Mouse (Mus musculus): ENCODE data around the gene Awat2. TPM values are rescaled to one million over a fixed set of nuclear protein-coding genes. Genes with fewer than 3 reads are reported as not detected.

Awat2 gene
- polyA plus RNA-seq, 1 experiment from 2014 or later = 0.39 TPM

DNA sequence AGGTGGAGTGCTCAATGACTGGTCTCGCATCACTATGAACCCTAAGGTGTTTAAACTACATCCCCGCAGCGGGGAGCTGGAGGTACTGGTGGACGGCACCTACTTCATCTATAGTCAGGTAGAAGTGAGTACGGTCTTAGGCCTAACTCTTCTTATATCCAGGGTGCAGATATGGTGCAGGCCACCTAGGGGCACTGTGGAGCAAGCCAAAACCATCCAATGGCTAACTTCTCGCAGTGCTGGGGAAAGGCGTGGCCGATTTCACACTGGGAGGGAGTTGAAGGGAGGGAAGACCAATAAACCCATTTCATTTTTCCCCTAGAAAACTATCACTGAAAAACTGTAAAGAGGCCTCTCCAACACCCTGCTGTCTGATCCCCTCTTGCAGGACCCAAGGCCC, 47.5 kb downstream of the Awat2 start:
- WGBS = 85% methylated on average over 8 of the region's 8 CpGs
- H3K9ac ChIP-seq (ENCODE audit: low read length) = no peak overlapping the region
- ATAC-seq (ENCODE audit: low FRiP score, low TSS enrichment) = no peak
- no peak overlapping the region for H3K4me2 ChIP-seq (replicated peaks; ENCODE audit: low read depth)
- no peaks in the 10 kb centered on the region for H3K9me3 ChIP-seq (ENCODE audit: control insufficient read depth, low read length)
- peak; percentile 33 for DNase-seq (ENCODE audit: low spot score)
- H3K27ac ChIP-seq (replicated peaks) = no peak overlapping the region
- H3K27me3 ChIP-seq (ENCODE audit: control insufficient read depth, insufficient read depth, low read length) = no peaks in the 10 kb centered on the region
- H3K36me3 ChIP-seq (ENCODE audit: control insufficient read depth, insufficient read depth, low read length) = no peaks in the 10 kb centered on the region
- no peaks in the 10 kb centered on the region for H3K4me1 ChIP-seq (replicated peaks; ENCODE audit: control insufficient read depth, insufficient read depth)
- H3K4me3 ChIP-seq (ENCODE audit: low read depth, low read length) = no peak overlapping the region
- TF ChIP-seq CTCF (IDR thresholded peaks at IDR 0.05; ENCODE audit: low read depth) (peak; percentile 67), EP300 (optimal IDR thresholded peaks at IDR 0.05) (no peak)

- H3K9me3 ChIP-seq (ENCODE audit: control insufficient read depth, low read length) = no peaks in the 10 kb centered on the region
- H3K4me2 ChIP-seq (replicated peaks; ENCODE audit: low read depth) = no peak overlapping the region
- no peaks in the 10 kb centered on the region for H3K4me1 ChIP-seq (replicated peaks; ENCODE audit: control insufficient read depth, insufficient read depth)
- H3K36me3 ChIP-seq (ENCODE audit: control insufficient read depth, insufficient read depth, low read length) = no peaks in the 10 kb centered on the region
- no peak for ATAC-seq (ENCODE audit: low FRiP score, low TSS enrichment)
- 71% methylated on average over 7 of the region's 7 CpGs for WGBS
- no peak overlapping the region for H3K9ac ChIP-seq (ENCODE audit: low read length)
- H3K27me3 ChIP-seq (ENCODE audit: control insufficient read depth, insufficient read depth, low read length) = no peaks in the 10 kb centered on the region
- TF ChIP-seq CTCF (IDR thresholded peaks at IDR 0.05; ENCODE audit: low read depth) = peak; percentile 22; the same call in 1 of the 2 replicates
- TF ChIP-seq EP300 (optimal IDR thresholded peaks at IDR 0.05) = no peak
- H3K27ac ChIP-seq (replicated peaks) = no peak overlapping the region
- H3K4me3 ChIP-seq (ENCODE audit: low read depth, low read length) = no peak overlapping the region
- no peak for DNase-seq (ENCODE audit: low spot score)
Measured at GRCm38 (mm10) chrX:100394223-100394861, 48.2 kb downstream of the Awat2 start.

DNA sequence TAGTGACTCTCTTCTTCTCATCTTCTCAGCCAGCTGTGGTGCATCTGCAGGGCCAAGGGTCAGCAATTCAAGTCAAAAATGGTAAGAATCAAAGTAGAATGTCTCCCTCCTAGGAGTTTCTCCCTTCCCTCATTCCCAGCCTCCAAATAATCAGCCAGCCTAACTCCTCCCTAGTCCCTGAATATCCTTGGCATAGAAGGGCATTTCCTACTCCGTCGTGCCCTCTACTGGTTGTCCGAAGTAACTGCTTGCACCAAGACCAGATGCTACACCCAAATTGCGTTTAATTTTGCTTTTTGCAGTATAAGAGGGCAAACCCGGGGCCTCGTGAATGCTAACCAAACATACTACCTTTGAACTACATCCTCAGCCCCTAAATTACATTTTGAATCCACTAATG, 50.2 kb downstream of the Awat2 start:
- Histone ChIP-seq H3K27me3 (ENCODE audit: control insufficient read depth, insufficient read depth, low read length) (no peaks in the 10 kb centered on the region), H3K4me1 (replicated peaks; ENCODE audit: control insufficient read depth, insufficient read depth) (no peaks in the 10 kb centered on the region), H3K4me2 (replicated peaks; ENCODE audit: low read depth) (no peak overlapping the region), H3K36me3 (ENCODE audit: control insufficient read depth, insufficient read depth, low read length) (no peaks in the 10 kb centered on the region), H3K4me3 (ENCODE audit: low read depth, low read length) (no peak overlapping the region), H3K27ac (replicated peaks) (no peak overlapping the region), H3K9me3 (ENCODE audit: control insufficient read depth, low read length) (no peaks in the 10 kb centered on the region), H3K9ac (ENCODE audit: low read length) (no peak overlapping the region)
- DNase-seq (ENCODE audit: low spot score) (peak; percentile 48), ATAC-seq (ENCODE audit: low FRiP score, low TSS enrichment) (0 out of 2 replicates have a peak, but pooled peaks have one; percentile 53)
- TF ChIP-seq CTCF (IDR thresholded peaks at IDR 0.05; ENCODE audit: low read depth) (peak; percentile 83), EP300 (optimal IDR thresholded peaks at IDR 0.05) (no peak)
- WGBS = 33% methylated on average over 6 of the region's 6 CpGs

- Histone ChIP-seq H3K9me3 (ENCODE audit: control insufficient read depth, low read length) (no peaks in the 10 kb centered on the region), H3K36me3 (ENCODE audit: control insufficient read depth, insufficient read depth, low read length) (no peaks in the 10 kb centered on the region), H3K27ac (replicated peaks) (no peak overlapping the region), H3K4me3 (ENCODE audit: low read depth, low read length) (no peak overlapping the region), H3K4me2 (replicated peaks; ENCODE audit: low read depth) (no peak overlapping the region), H3K4me1 (replicated peaks; ENCODE audit: control insufficient read depth, insufficient read depth) (no peaks in the 10 kb centered on the region), H3K9ac (ENCODE audit: low read length) (no peak overlapping the region), H3K27me3 (ENCODE audit: control insufficient read depth, insufficient read depth, low read length) (no peaks in the 10 kb centered on the region)
- DNase-seq (ENCODE audit: low spot score) (no peak), ATAC-seq (ENCODE audit: low FRiP score, low TSS enrichment) (no peak)
- TF ChIP-seq CTCF (IDR thresholded peaks at IDR 0.05; ENCODE audit: low read depth) (no peak), EP300 (optimal IDR thresholded peaks at IDR 0.05) (no peak)
- 93% methylated on average over 1 of the region's 1 CpGs for WGBS
Measured at GRCm38 (mm10) chrX:100389887-100390286, 52.6 kb downstream of the Awat2 start.

- DNase-seq (ENCODE audit: low spot score) (no peak), ATAC-seq (ENCODE audit: low FRiP score, low TSS enrichment) (no peak; the same call in 1 of the 2 replicates)
- H3K36me3 ChIP-seq (ENCODE audit: control insufficient read depth, insufficient read depth, low read length) = no peaks in the 10 kb centered on the region
- TF ChIP-seq CTCF (IDR thresholded peaks at IDR 0.05; ENCODE audit: low read depth) (no peak), EP300 (optimal IDR thresholded peaks at IDR 0.05) (no peak)
- H3K4me3 ChIP-seq (ENCODE audit: low read depth, low read length) = no peak overlapping the region
- H3K4me1 ChIP-seq (replicated peaks; ENCODE audit: control insufficient read depth, insufficient read depth) = no peaks in the 10 kb centered on the region
- WGBS = 61% methylated on average over 2 of the region's 2 CpGs
- H3K9ac ChIP-seq (ENCODE audit: low read length) = no peak overlapping the region
- no peaks in the 10 kb centered on the region for H3K9me3 ChIP-seq (ENCODE audit: control insufficient read depth, low read length)
- H3K27me3 ChIP-seq (ENCODE audit: control insufficient read depth, insufficient read depth, low read length) = no peaks in the 10 kb centered on the region
- no peak overlapping the region for H3K4me2 ChIP-seq (replicated peaks; ENCODE audit: low read depth)
- no peak overlapping the region for H3K27ac ChIP-seq (replicated peaks)
Measured at GRCm38 (mm10) chrX:100356974-100357373, 85.5 kb downstream of the Awat2 start.

MicroRNAs within 50 kb of the gene (microRNA counts, 519-probe panel; counts per million panel counts)
- 4,173 counts per million, percentile 34 among the panel's probes with 10 or more counts for microRNA mmu-miR-676

Small RNA genes within 50 kb of the gene (microRNA-seq; reads per million reads assigned to microRNA genes)
- 748 reads per million, percentile 69 among the genes with 10 or more reads in this experiment for gene Mir676

Other genes with a start within 250 kb of the Awat2 start
- gene Otud6a, start 13.7 kb downstream of the Awat2 start, polyA plus RNA-seq (2015; fragmentation: Nextera tagmentation; extraction: Ambion mirVana) = not detected in 2 replicates
- gene Igbp1, start 51.6 kb upstream of the Awat2 start, polyA plus RNA-seq (2015; fragmentation: Nextera tagmentation; extraction: Ambion mirVana) = 28.9 and 30.7 TPM in 2 replicates
- gene Dgat2l6, start 82.1 kb upstream of the Awat2 start, polyA plus RNA-seq (2015; fragmentation: Nextera tagmentation; extraction: Ambion mirVana) = 0.04 TPM in 2 replicates
- not detected in 2 replicates for gene Awat1, start 129.5 kb upstream of the Awat2 start, polyA plus RNA-seq (2015; fragmentation: Nextera tagmentation; extraction: Ambion mirVana)
- 2.9 and 3.0 TPM in 2 replicates for gene P2ry4, start 152.2 kb upstream of the Awat2 start, polyA plus RNA-seq (2015; fragmentation: Nextera tagmentation; extraction: Ambion mirVana)
- not detected in 2 replicates for gene Arr3, start 162.8 kb upstream of the Awat2 start, polyA plus RNA-seq (2015; fragmentation: Nextera tagmentation; extraction: Ambion mirVana)
- 4.0 and 4.8 TPM in 2 replicates for gene Kif4, start 183.0 kb upstream of the Awat2 start, polyA plus RNA-seq (2015; fragmentation: Nextera tagmentation; extraction: Ambion mirVana)
- 80.2 and 81.2 TPM in 2 replicates for gene Pdzd11, start 183.9 kb upstream of the Awat2 start, polyA plus RNA-seq (2015; fragmentation: Nextera tagmentation; extraction: Ambion mirVana)

Measured in stomach, postnatal 0 days (tissue).